Mouse (Mus musculus): ENCODE measurements around the gene Olfr1462.

Gene Olfr1462

GRCm38 (mm10) chr19:13185434-13185833, at the start of gene Olfr1462:
Olfr1462 (plus strand) TSS chr19:13185734.
- DNase-seq (ENCODE audit: low spot score in 2 of 2): no peak

GRCm38 (mm10) chr19:13149449-13149848, 36.1 kb upstream of the Olfr1462 start, which contains the start of gene Olfr1459:
Olfr1459 (minus strand) TSS chr19:13149549.
- DNase-seq (ENCODE audit: low spot score in 2 of 2): no peak

GRCm38 (mm10) chr19:13162700-13163099, 22.8 kb upstream of the Olfr1462 start, which contains the start of gene Olfr1461:
Olfr1461 (plus strand) TSS chr19:13163000.
- DNase-seq (ENCODE audit: low spot score in 2 of 2): no peak

GRCm38 (mm10) chr19:13221666-13222065, 36.1 kb downstream of the Olfr1462 start:
- no peak for DNase-seq (ENCODE audit: low spot score in 2 of 2)

- DNase-seq (ENCODE audit: low spot score in 2 of 2): no peak
These were observed 45.5 kb downstream of the Olfr1462 start, which contains the start of gene Olfr1463 for GRCm38 (mm10) chr19:13231028-13231427. Olfr1463 (plus strand) TSS chr19:13231328.

Measured in spleen, postnatal 36 days (tissue).